Mouse (Mus musculus): ENCODE data around the gene Gm21818.
"Not testable (repeated sequence)": the region's sequence is repeated elsewhere in the genome, so short reads cannot be mapped to it uniquely, and the experiment has no call there.

DNA sequence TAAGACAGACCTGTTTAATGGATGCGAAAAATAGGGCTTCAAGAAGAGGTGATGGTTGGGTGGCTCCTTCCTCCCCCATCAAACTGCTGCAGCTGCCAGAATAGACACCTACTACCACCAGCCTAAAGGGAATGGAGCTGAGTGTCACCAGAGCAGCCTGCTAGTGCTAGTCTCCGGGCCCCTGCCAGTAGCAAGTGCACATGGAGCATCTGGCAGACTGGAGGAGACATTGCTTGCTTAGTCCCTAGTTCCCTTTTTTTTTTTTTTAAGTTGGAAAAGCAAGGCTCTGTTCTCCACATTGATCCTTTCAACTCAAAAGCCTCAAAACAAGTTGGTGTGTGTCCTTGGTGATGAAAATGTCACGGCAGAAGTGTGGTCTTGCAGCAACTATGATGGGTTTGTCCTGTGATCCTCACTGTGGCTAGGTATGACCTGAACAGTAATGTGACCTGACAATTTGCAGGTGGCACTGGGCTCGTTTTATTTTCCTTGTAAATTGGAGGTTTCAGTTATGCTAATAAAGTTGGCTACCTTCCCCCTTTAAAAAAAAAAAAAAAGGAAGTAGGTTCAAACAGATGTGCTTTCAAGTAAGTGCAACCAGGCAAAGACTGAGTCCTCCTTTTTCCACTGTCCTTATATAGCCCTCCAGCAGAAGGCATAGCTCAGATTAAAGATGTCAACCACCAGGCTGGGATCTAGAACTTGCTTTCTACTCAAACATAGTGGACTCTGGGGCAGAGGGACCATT, 22.4 kb upstream of the Gm21818 start:
- not testable (repeated sequence) for TF ChIP-seq CTCF (IDR thresholded peaks at IDR 0.05; ENCODE audit: low read depth, low read length); GATA1 (IDR thresholded peaks at IDR 0.05; ENCODE audit: borderline replicate concordance, low read length); TAL1 (conservative IDR thresholded peaks at IDR 0.05; ENCODE audit: low read depth, low read length)
